Mouse (Mus musculus): ENCODE results near the gene Acsf3. TPM values are rescaled to one million over a fixed set of nuclear protein-coding genes. Genes with fewer than 3 reads are reported as not detected.

Gene Acsf3
- polyA plus RNA-seq, 1 experiment from 2014 or later, result 16.1 TPM

DNA sequence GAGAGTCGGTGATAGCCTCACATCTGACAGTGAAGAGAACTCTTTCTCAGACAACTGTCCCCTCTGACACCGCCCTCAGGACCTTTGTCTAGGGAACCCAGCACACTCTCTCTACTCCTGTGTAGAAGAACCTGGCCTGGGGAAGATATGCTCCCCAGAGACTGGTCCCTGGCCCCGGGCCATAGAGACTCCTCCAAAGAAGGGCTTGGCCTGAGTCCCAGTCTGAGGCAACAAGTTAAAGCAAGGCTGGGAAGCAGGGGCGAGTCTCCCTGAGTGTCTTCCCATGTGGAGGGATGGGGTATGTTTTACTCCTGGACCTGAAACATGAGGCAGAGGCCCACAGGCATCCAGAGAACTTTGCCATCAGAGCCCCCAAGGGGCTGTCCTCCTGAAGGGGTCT is 70.4 kb downstream of the Acsf3 start:
- 84% methylated on average over 4 of the region's 4 CpGs for WGBS
- Histone ChIP-seq H3K4me3 (ENCODE audit: low read depth, low read length) (no peak overlapping the region), H3K36me3 (ENCODE audit: control insufficient read depth, insufficient read depth, low read length) (no peaks in the 10 kb centered on the region), H3K9ac (ENCODE audit: low read length) (no peak overlapping the region), H3K9me3 (ENCODE audit: control insufficient read depth, low read length) (no peaks in the 10 kb centered on the region), H3K4me1 (ENCODE audit: control insufficient read depth, insufficient read depth, low read length) (peaks cover 8% of the 10 kb centered on the region; the same call in 1 of the 2 replicates), H3K27me3 (ENCODE audit: control insufficient read depth, insufficient read depth, low read length) (0 out of 2 replicates have a peak, but pooled peaks cover 3% of the 10 kb centered on the region), H3K4me2 (ENCODE audit: low read depth, severe bottlenecking) (no peak overlapping the region), H3K27ac (replicated peaks; ENCODE audit: low read depth, low read length) (no peak overlapping the region)
- DNase-seq (ENCODE audit: low spot score) (no peak), ATAC-seq (ENCODE audit: insufficient number of reproducible peaks, low FRiP score, low TSS enrichment, low read depth) (no peak)

DNA sequence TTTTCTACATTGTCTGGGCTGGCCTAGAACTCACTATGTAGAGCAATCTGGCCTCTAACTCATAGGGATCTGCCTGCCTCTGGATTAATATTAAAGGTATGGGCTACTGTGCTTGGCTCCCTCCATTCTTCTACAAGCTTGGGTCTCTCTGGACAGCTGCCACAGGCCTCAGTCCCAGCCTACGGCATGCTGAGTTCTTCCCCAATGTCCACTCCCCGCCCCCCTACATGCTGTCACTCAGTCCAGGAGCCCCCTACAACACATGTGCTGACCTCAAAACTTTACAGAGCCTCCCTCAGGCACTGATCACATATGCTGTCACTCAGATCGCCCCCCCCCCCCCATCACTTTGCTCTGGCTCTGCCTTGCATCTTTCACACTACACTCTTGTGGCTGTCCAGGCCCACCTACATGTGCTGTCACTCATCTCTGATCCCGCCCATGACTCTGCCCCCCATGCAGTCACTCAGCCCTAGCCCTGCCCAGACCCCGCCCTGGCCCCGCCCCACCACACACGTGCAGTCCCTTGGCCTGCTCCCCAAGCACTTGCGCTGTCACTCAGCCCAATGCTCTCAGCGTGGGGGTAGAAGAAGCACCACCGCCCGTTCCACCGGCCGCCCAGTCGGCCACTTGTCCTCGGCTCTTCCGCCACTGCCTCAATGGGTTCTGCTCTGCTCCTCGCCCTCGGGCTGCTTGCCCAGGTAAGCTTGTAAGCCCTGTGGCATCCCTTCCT is 72.7 kb downstream of the Acsf3 start, which contains the start of gene Cdh15:
Gene Cdh15, plus strand, starts transcription at position 138 of the 733 bp plus-strand sequence.
- DNase-seq (ENCODE audit: low spot score) (peak; percentile 74), ATAC-seq (ENCODE audit: insufficient number of reproducible peaks, low FRiP score, low TSS enrichment, low read depth) (peak; percentile 70)
- peak within 1 kb of the TSS; percentile 12; the same call in 1 of the 2 replicates for H3K4me3 ChIP-seq (ENCODE audit: low read depth, low read length)
- H3K4me1 ChIP-seq (ENCODE audit: control insufficient read depth, insufficient read depth, low read length), result peaks cover 9% of the 10 kb centered on the region; the same call in 1 of the 2 replicates
- H3K36me3 ChIP-seq (ENCODE audit: control insufficient read depth, insufficient read depth, low read length), result no peaks in the 10 kb centered on the region
- H3K9ac ChIP-seq (ENCODE audit: low read length), result no peak within 1 kb of the TSS
- 0 out of 2 replicates have a peak, but pooled peaks cover 3% of the 10 kb centered on the region for H3K27me3 ChIP-seq (ENCODE audit: control insufficient read depth, insufficient read depth, low read length)
- no peak within 1 kb of the TSS for H3K27ac ChIP-seq (replicated peaks; ENCODE audit: low read depth, low read length)
- 0 out of 2 replicates have a peak within 1 kb of the TSS, but pooled peaks have one; percentile 8 for H3K4me2 ChIP-seq (ENCODE audit: low read depth, severe bottlenecking)
- WGBS, result 14% methylated on average over 17 of the region's 18 CpGs
- H3K9me3 ChIP-seq (ENCODE audit: control insufficient read depth, low read length), result no peaks in the 10 kb centered on the region

DNA sequence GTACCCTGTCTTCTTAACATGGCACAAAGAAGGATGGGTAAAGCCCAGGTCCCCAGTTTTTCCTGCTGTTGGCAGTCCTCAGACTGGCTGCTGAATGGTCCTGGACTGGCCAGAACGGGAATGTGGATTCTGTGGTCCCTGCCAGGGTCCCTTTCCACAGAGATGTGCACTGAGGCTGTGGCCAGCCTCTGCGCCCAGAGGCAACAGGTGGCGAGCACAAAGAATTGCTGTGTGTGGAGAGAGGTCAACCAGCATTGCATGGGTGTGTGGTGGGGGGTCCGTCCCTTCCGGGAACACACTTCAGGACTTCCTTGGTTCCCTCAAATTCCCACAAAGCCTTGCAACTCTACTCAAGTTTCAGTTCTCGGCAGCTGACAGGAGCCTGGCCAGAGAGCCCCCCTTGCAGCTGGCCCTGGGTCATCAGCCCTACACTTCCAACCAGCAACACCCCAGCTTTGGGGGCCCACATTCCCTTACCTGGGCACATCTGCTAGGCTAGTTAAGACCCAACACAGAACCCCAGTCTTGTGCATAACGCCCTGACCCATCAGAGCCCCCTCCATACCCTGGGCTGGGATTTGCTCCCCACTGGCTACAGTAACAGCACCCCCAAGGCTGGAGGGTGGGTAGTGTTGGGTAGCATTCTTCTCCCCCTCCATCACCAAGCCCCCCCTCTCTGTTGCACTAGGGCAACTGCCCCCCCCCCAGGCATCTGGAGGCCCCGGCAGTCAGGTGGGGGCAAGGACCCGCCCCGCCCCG is 74.0 kb downstream of the Acsf3 start:
- peaks cover 11% of the 10 kb centered on the region; the same call in 1 of the 2 replicates for H3K4me1 ChIP-seq (ENCODE audit: control insufficient read depth, insufficient read depth, low read length)
- H3K27ac ChIP-seq (replicated peaks; ENCODE audit: low read depth, low read length), result no peak overlapping the region
- no peaks in the 10 kb centered on the region for H3K9me3 ChIP-seq (ENCODE audit: control insufficient read depth, low read length)
- no peak; the same call in 1 of the 2 replicates for ATAC-seq (ENCODE audit: insufficient number of reproducible peaks, low FRiP score, low TSS enrichment, low read depth)
- no peak for DNase-seq (ENCODE audit: low spot score)
- 0 out of 2 replicates have a peak, but pooled peaks cover 3% of the 10 kb centered on the region for H3K27me3 ChIP-seq (ENCODE audit: control insufficient read depth, insufficient read depth, low read length)
- H3K36me3 ChIP-seq (ENCODE audit: control insufficient read depth, insufficient read depth, low read length), result no peaks in the 10 kb centered on the region
- 0 out of 2 replicates have a peak overlapping the region, but pooled peaks have one; percentile 2 for H3K4me2 ChIP-seq (ENCODE audit: low read depth, severe bottlenecking)
- no peak overlapping the region for H3K4me3 ChIP-seq (ENCODE audit: low read depth, low read length)
- 65% methylated on average over 10 of the region's 11 CpGs for WGBS
- peak overlapping the region; percentile 12; the same call in 1 of the 2 replicates for H3K9ac ChIP-seq (ENCODE audit: low read length)

DNA sequence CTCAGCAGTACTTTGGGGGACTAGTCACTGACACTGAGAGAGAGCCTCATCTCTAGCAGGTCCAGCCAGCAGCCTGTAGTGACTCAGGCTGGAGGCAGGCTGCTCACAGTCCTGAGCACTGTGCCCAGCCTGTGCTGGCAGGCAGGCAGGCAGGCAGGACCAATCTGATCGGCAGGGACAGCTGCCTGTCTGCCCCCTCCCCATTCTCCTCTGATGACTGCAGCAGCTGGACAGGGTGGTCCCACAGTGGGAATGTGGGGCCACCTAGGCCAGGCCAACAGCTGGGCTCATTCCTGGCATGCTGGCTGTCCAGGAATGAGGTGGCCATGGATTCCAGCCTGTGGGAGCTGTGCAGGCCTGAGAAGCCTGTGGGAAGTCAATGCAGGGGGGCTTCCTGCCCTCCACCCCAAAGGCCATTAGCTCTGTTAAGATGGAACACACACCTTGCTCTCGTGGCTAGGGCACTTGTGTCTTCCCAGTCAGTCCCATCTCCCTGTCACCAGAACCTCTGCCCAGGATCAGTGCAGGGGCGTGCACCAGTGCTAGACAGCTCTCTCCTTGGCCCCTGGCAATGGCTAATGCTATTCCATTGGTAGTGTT is 75.5 kb downstream of the Acsf3 start:
- Histone ChIP-seq H3K27me3 (ENCODE audit: control insufficient read depth, insufficient read depth, low read length) (0 out of 2 replicates have a peak, but pooled peaks cover 3% of the 10 kb centered on the region), H3K9me3 (ENCODE audit: control insufficient read depth, low read length) (no peaks in the 10 kb centered on the region), H3K4me1 (ENCODE audit: control insufficient read depth, insufficient read depth, low read length) (peaks cover 11% of the 10 kb centered on the region; the same call in 1 of the 2 replicates), H3K36me3 (ENCODE audit: control insufficient read depth, insufficient read depth, low read length) (no peaks in the 10 kb centered on the region), H3K4me2 (ENCODE audit: low read depth, severe bottlenecking) (peak overlapping the region; percentile 12; the same call in 1 of the 2 replicates), H3K4me3 (ENCODE audit: low read depth, low read length) (no peak overlapping the region), H3K9ac (ENCODE audit: low read length) (no peak overlapping the region), H3K27ac (replicated peaks; ENCODE audit: low read depth, low read length) (no peak overlapping the region)
- WGBS, result 71% methylated on average over 3 of the region's 3 CpGs
- ATAC-seq (ENCODE audit: insufficient number of reproducible peaks, low FRiP score, low TSS enrichment, low read depth) (peak; percentile 37; the same call in 1 of the 2 replicates), DNase-seq (ENCODE audit: low spot score) (no peak)

DNA sequence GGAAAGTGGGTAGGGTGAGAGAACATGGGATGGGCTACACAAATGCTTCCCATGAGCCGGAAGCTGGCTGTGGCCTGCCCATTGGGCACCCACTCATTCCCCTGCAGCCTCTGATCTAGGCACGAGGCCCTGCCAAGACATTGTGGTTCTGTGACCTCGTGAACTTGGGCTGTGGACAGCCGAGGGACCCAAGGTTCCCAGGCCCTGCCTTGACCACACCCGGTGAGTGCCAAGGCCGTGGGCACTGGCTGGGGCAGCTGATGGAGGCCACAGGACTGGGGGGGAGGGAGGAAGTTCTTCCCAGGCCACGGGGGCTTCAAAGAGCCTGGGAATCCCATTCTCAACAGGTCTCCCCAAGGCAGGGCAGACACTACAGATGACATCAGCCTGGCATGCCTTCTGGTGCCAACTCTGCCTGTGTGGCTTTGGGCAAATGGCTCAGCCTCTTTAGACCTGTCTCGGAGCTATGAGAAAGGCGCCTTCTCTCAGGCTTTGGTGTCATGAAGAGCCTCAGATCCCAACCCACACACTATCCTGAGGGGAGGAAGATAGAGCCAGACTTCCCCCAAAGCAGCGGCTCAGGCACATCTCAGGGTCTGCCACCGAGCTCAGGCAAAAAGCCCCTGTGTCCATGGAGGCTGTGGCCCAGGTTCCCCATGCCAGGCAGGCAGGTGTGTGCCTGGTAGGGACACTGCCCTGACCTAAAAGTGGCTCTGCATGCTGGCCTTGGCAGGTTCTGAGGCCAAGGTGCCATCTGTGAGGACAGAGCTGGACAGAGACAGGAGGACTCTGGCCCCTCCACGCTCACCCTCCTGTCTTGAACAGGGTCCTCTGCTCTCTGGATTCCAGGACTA is 76.6 kb downstream of the Acsf3 start:
- DNase-seq (ENCODE audit: low spot score), result no peak
- H3K36me3 ChIP-seq (ENCODE audit: control insufficient read depth, insufficient read depth, low read length), result no peaks in the 10 kb centered on the region
- H3K27me3 ChIP-seq (ENCODE audit: control insufficient read depth, insufficient read depth, low read length), result 0 out of 2 replicates have a peak, but pooled peaks cover 3% of the 10 kb centered on the region
- H3K4me2 ChIP-seq (ENCODE audit: low read depth, severe bottlenecking), result no peak overlapping the region
- H3K9ac ChIP-seq (ENCODE audit: low read length), result no peak overlapping the region
- H3K4me1 ChIP-seq (ENCODE audit: control insufficient read depth, insufficient read depth, low read length), result peaks cover 11% of the 10 kb centered on the region; the same call in 1 of the 2 replicates
- 83% methylated on average over 12 of the region's 12 CpGs for WGBS
- no peak overlapping the region for H3K4me3 ChIP-seq (ENCODE audit: low read depth, low read length)
- no peak for ATAC-seq (ENCODE audit: insufficient number of reproducible peaks, low FRiP score, low TSS enrichment, low read depth)
- H3K27ac ChIP-seq (replicated peaks; ENCODE audit: low read depth, low read length), result no peak overlapping the region
- H3K9me3 ChIP-seq (ENCODE audit: control insufficient read depth, low read length), result no peaks in the 10 kb centered on the region

DNA sequence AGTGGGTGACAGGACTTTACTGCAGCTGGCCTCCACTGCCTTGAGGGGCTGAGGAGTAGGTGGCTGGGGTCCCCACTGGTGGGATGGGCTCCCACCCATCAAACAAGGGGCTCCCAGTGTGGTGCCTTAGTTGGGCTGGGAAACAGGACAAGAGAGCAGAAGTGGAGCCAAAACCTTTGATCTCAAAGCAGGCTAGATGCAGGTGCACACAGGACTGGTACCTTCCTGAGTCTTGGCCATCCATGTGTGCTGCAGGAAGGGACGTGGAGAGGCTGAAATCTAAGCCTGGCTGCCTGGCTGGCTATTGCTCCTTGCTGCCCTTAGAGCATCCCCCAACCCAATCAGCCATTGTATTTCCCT is 77.2 kb downstream of the Acsf3 start:
- Histone ChIP-seq H3K9ac (ENCODE audit: low read length) (no peak overlapping the region), H3K4me3 (ENCODE audit: low read depth, low read length) (no peak overlapping the region), H3K4me2 (ENCODE audit: low read depth, severe bottlenecking) (no peak overlapping the region), H3K9me3 (ENCODE audit: control insufficient read depth, low read length) (no peaks in the 10 kb centered on the region), H3K27me3 (ENCODE audit: control insufficient read depth, insufficient read depth, low read length) (0 out of 2 replicates have a peak, but pooled peaks cover 3% of the 10 kb centered on the region), H3K36me3 (ENCODE audit: control insufficient read depth, insufficient read depth, low read length) (no peaks in the 10 kb centered on the region), H3K4me1 (ENCODE audit: control insufficient read depth, insufficient read depth, low read length) (peaks cover 11% of the 10 kb centered on the region; the same call in 1 of the 2 replicates), H3K27ac (replicated peaks; ENCODE audit: low read depth, low read length) (no peak overlapping the region)
- ATAC-seq (ENCODE audit: insufficient number of reproducible peaks, low FRiP score, low TSS enrichment, low read depth) (no peak), DNase-seq (ENCODE audit: low spot score) (no peak)
- WGBS, result 38% methylated on average over 1 of the region's 1 CpGs

DNA sequence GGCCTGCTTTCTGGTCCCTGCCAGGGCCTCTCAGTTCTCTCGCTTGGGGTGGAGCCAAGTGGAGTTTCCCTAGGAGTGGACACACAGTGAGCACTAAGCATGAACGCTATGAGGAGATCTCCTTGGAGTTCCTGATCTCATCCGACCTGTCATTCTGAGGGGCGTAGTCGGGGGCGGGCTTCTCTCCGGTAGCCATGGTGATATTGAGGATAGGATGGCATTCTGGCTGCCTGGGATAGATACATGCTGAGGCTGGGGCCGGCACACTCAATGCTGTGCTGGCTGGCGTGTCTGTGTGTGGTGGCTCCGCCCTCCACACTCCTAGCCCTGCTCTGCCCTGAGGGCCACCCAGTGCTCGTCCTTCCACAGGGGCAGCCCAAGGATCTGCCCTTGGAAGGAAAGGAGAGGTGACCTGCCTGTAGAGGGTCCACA is 78.1 kb downstream of the Acsf3 start:
- no peaks in the 10 kb centered on the region for H3K9me3 ChIP-seq (ENCODE audit: control insufficient read depth, low read length)
- WGBS, result 37% methylated on average over 11 of the region's 11 CpGs
- no peak overlapping the region for H3K27ac ChIP-seq (replicated peaks; ENCODE audit: low read depth, low read length)
- no peak overlapping the region for H3K4me3 ChIP-seq (ENCODE audit: low read depth, low read length)
- ATAC-seq (ENCODE audit: insufficient number of reproducible peaks, low FRiP score, low TSS enrichment, low read depth), result no peak
- peaks cover 11% of the 10 kb centered on the region; the same call in 1 of the 2 replicates for H3K4me1 ChIP-seq (ENCODE audit: control insufficient read depth, insufficient read depth, low read length)
- H3K9ac ChIP-seq (ENCODE audit: low read length), result no peak overlapping the region
- H3K4me2 ChIP-seq (ENCODE audit: low read depth, severe bottlenecking), result no peak overlapping the region
- H3K36me3 ChIP-seq (ENCODE audit: control insufficient read depth, insufficient read depth, low read length), result no peaks in the 10 kb centered on the region
- no peak for DNase-seq (ENCODE audit: low spot score)
- 0 out of 2 replicates have a peak, but pooled peaks cover 2% of the 10 kb centered on the region for H3K27me3 ChIP-seq (ENCODE audit: control insufficient read depth, insufficient read depth, low read length)
